ENCODE assay signal across 30 mouse cellular contexts in genomic region chr8:11181420-11182147, GRCm38 (mm10).
DNase-seq lines count a peak whose midpoint lies in the region; ATAC-seq lines count a peak whose summit lies in the region.
"Had no signal": no experiment of that assay in that cellular context is flagged by ENCODE, and none has a peak within 500 bp of the region (broad histone marks: within the 10 kb centered on the region; RNA-seq: fewer than 3 reads in every experiment).

No protein-coding gene starts in this region.

- no peak overlapping the region for H3K4me3 ChIP-seq in heart, embryonic 12.5 days
- H3K4me3 ChIP-seq in hindbrain, embryonic 10.5 days: no peak overlapping the region
- H3K4me3 ChIP-seq in hindbrain, embryonic 14.5 days (replicated peaks; ENCODE audit: low read length): no peak overlapping the region
- H3K4me3 ChIP-seq: embryonic facial prominence, embryonic 15.5 days; forebrain, embryonic 15.5 days; intestine, embryonic 15.5 days; limb, embryonic 10.5 days; liver, embryonic 15.5 days; midbrain, embryonic 15.5 days; myocyte; neural tube, embryonic 13.5 days had no signal

- WGBS in heart, embryonic 12.5 days: 75% methylated on average over 11 of the region's 11 CpGs
- WGBS in hindbrain, embryonic 10.5 days: 75% methylated on average over 11 of the region's 11 CpGs
- WGBS in hindbrain, embryonic 14.5 days: 67% methylated on average over 11 of the region's 11 CpGs

- no peak for ATAC-seq in heart, embryonic 12.5 days (ENCODE audit: insufficient number of reproducible peaks, low FRiP score)
- ATAC-seq in hindbrain, embryonic 14.5 days (ENCODE audit: low FRiP score): no peak
- ATAC-seq: forebrain, embryonic 15.5 days; hindbrain, embryonic 16.5 days; intestine, embryonic 15.5 days; midbrain, embryonic 15.5 days had no signal

- H3K36me3 ChIP-seq in heart, embryonic 12.5 days: no peaks in the 10 kb centered on the region
- H3K36me3 ChIP-seq in hindbrain, embryonic 10.5 days: no peaks in the 10 kb centered on the region
- no peaks in the 10 kb centered on the region for H3K36me3 ChIP-seq in hindbrain, embryonic 14.5 days (replicated peaks; ENCODE audit: control insufficient read depth, insufficient read depth)
- H3K36me3 ChIP-seq: embryonic facial prominence, embryonic 15.5 days; forebrain, embryonic 15.5 days; G1E; intestine, embryonic 15.5 days; limb, embryonic 10.5 days; liver, embryonic 15.5 days; midbrain, embryonic 15.5 days; neural tube, embryonic 13.5 days had no signal

- H3K9me3 ChIP-seq in heart, embryonic 12.5 days (replicated peaks): no peaks in the 10 kb centered on the region
- no peaks in the 10 kb centered on the region for H3K9me3 ChIP-seq in hindbrain, embryonic 10.5 days
- no peaks in the 10 kb centered on the region for H3K9me3 ChIP-seq in hindbrain, embryonic 14.5 days (ENCODE audit: control insufficient read depth, low read length)
- H3K9me3 ChIP-seq: embryonic facial prominence, embryonic 15.5 days; forebrain, embryonic 15.5 days; G1E; intestine, embryonic 15.5 days; limb, embryonic 10.5 days; liver, embryonic 15.5 days; midbrain, embryonic 15.5 days; neural tube, embryonic 13.5 days had no signal

- DNase-seq in heart, postnatal 4 days: no peak
- no peak for DNase-seq in hindbrain, embryonic 10.5 days (ENCODE audit: low spot score)
- DNase-seq in hindbrain, embryonic 14.5 days (ENCODE audit: low spot score): no peak
- DNase-seq in spleen, postnatal 36 days (ENCODE audit: low spot score in 2 of 2): peak; percentile 6 to 18
- no peak for DNase-seq in spleen, postnatal 10 days (ENCODE audit: low spot score in 2 of 2)
- DNase-seq in layer of hippocampus, postnatal 14 days (ENCODE audit: low spot score in 2 of 2): no peak
- DNase-seq: adrenal gland, postnatal 36 days; cerebellum, adult 9-10 months; gastrocnemius, postnatal 14 days; kidney, adult 8-10 months; kidney, postnatal 10 days; liver; retina, postnatal 1 day; right cerebral cortex, postnatal 25 days; thymus, adult 2 months had no signal

- no peaks in the 10 kb centered on the region for H3K27me3 ChIP-seq in heart, embryonic 12.5 days (replicated peaks)
- peaks cover 35% of the 10 kb centered on the region for H3K27me3 ChIP-seq in hindbrain, embryonic 10.5 days (ENCODE audit: insufficient read depth, poor library complexity, severe bottlenecking)
- no peaks in the 10 kb centered on the region for H3K27me3 ChIP-seq in hindbrain, embryonic 14.5 days (ENCODE audit: control insufficient read depth, insufficient read depth, low read length)
- H3K27me3 ChIP-seq: CH12.LX; embryonic facial prominence, embryonic 15.5 days; forebrain, embryonic 15.5 days; intestine, embryonic 15.5 days; midbrain, embryonic 15.5 days; Patski had no signal

- H3K9ac ChIP-seq in heart, embryonic 12.5 days: no peak overlapping the region
- H3K9ac ChIP-seq in hindbrain, embryonic 14.5 days: no peak overlapping the region
- H3K9ac ChIP-seq: embryonic facial prominence, embryonic 15.5 days; forebrain, embryonic 15.5 days; intestine, embryonic 15.5 days; liver, embryonic 15.5 days; midbrain, embryonic 15.5 days; neural tube, embryonic 13.5 days had no signal

- peaks cover 72% of the 10 kb centered on the region for H3K4me1 ChIP-seq in heart, embryonic 12.5 days (replicated peaks)
- peaks cover 32% of the 10 kb centered on the region for H3K4me1 ChIP-seq in hindbrain, embryonic 10.5 days (replicated peaks)
- H3K4me1 ChIP-seq in hindbrain, embryonic 14.5 days (replicated peaks; ENCODE audit: control insufficient read depth, insufficient read depth, low read length): no peaks in the 10 kb centered on the region
- H3K4me1 ChIP-seq: forebrain, embryonic 15.5 days; liver, embryonic 15.5 days; midbrain, embryonic 15.5 days had no signal

- H3K27ac ChIP-seq in heart, embryonic 12.5 days (ENCODE audit: poor library complexity, severe bottlenecking): peak overlapping the region; percentile 93; the same call in 1 of the 2 replicates
- H3K27ac ChIP-seq in hindbrain, embryonic 10.5 days: 0 out of 2 replicates have a peak overlapping the region, but pooled peaks have one; percentile 23
- H3K27ac ChIP-seq in hindbrain, embryonic 14.5 days: no peak overlapping the region
- H3K27ac ChIP-seq: embryonic facial prominence, embryonic 15.5 days; forebrain, embryonic 15.5 days; intestine, embryonic 15.5 days; limb, embryonic 10.5 days; liver, embryonic 15.5 days; macrophage; midbrain, embryonic 15.5 days; neural tube, embryonic 13.5 days; stomach, postnatal 0 days had no signal

- H3K4me2 ChIP-seq in heart, embryonic 12.5 days: no peak overlapping the region
- H3K4me2 ChIP-seq in hindbrain, embryonic 14.5 days (replicated peaks): no peak overlapping the region
- H3K4me2 ChIP-seq: embryonic facial prominence, embryonic 15.5 days; forebrain, embryonic 15.5 days; intestine, embryonic 15.5 days; liver, embryonic 15.5 days; midbrain, embryonic 15.5 days; neural tube, embryonic 13.5 days had no signal

Comparison
In these comparisons a context has a peak if more than half of its experiments do, and no peak if none do; other contexts are left out.
1. DNase-seq: peak in spleen, postnatal 36 days (2 of 2); none in heart, postnatal 4 days (single experiment), hindbrain, embryonic 10.5 days (single experiment), hindbrain, embryonic 14.5 days (single experiment), spleen, postnatal 10 days (0 of 2) and layer of hippocampus, postnatal 14 days (0 of 2).